In the genomic region with DNA sequence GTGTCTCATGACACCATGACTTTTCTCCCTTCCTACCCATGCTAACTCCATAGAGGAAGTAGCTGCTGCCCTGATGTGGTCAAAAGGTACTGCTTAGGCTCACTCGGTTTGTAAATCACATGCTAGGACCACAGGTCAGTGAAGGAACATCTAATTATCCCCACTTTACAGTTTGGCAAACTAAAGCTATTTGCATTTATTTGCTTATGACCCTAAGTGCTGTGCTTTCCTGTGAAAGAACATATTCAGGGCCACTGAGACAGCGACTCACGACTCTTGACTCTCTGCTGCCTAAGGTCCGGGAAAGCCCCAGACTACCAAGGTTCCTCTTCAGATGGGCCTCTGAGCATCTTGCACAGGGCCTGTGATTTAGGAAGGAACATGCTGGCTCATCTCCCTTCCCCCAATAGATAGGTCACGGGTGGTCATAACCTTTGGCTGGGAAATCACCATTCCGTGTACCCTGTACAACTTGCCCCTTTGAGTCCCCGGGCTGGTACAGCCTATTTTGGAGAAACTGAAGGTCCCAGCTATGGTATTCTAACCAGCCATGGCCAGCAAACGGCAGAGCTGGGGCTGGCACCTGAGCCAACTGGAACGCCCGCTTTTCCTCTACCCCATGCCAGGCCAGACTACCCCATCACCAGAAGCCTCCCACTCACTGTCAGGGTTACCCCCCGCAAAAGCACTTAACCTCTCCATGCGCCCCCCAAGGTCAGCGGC, we compare ENCODE assay signal across 8 mouse cellular contexts. TPM values are rescaled to one million over a fixed set of nuclear protein-coding genes. Genes with fewer than 3 reads are reported as not detected.
DNase-seq lines count a peak whose midpoint lies in the region; ATAC-seq and TF ChIP-seq lines count a peak whose summit lies in the region.

No protein-coding gene starts in this region.

- no peak for TF ChIP-seq EP300 in liver, postnatal 0 days (IDR thresholded peaks at IDR 0.05; ENCODE audit: low read depth)

- H3K36me3 ChIP-seq in hindbrain, embryonic 15.5 days, result no peaks in the 10 kb centered on the region
- H3K36me3 ChIP-seq in liver, postnatal 0 days (replicated peaks; ENCODE audit: insufficient read depth, low read length), result no peaks in the 10 kb centered on the region

- H3K4me3 ChIP-seq in left cerebral cortex, adult 2 months, result peak overlapping the region; percentile 84
- H3K4me3 ChIP-seq in hindbrain, embryonic 15.5 days, result peak overlapping the region; percentile 90
- peak overlapping the region; percentile 69 for H3K4me3 ChIP-seq in liver, postnatal 0 days (ENCODE audit: low read depth, low read length)

- peak overlapping the region; percentile 87 for H3K27ac ChIP-seq in left cerebral cortex, adult 2 months
- peak overlapping the region; percentile 68 for H3K27ac ChIP-seq in hindbrain, embryonic 15.5 days (replicated peaks)
- peak overlapping the region; percentile 90 for H3K27ac ChIP-seq in liver, postnatal 0 days (ENCODE audit: low read depth)

- H3K4me2 ChIP-seq in hindbrain, embryonic 15.5 days, result peak overlapping the region; percentile 81
- H3K4me2 ChIP-seq in liver, postnatal 0 days (ENCODE audit: low read depth, low read length), result peak overlapping the region; percentile 84

- H3K4me1 ChIP-seq in hindbrain, embryonic 15.5 days (replicated peaks), result peaks cover 38% of the 10 kb centered on the region
- H3K4me1 ChIP-seq in liver, postnatal 0 days (ENCODE audit: insufficient read depth), result peaks cover 29% of the 10 kb centered on the region

- no peak for TF ChIP-seq CTCF in left cerebral cortex, adult 2 months (IDR thresholded peaks at IDR 0.05)
- TF ChIP-seq CTCF in liver, postnatal 0 days (IDR thresholded peaks at IDR 0.05; ENCODE audit: low read depth), result no peak

- no peak for ATAC-seq in hindbrain, embryonic 15.5 days (ENCODE audit: low FRiP score, low read depth)
- peak; percentile 12; the same call in 1 of the 2 replicates for ATAC-seq in liver, postnatal 0 days

- H3K9me3 ChIP-seq in hindbrain, embryonic 15.5 days, result no peaks in the 10 kb centered on the region
- H3K9me3 ChIP-seq in liver, postnatal 0 days (ENCODE audit: low read length), result no peaks in the 10 kb centered on the region

- peaks cover 18% of the 10 kb centered on the region for H3K27me3 ChIP-seq in hindbrain, embryonic 15.5 days
- peaks cover 32% of the 10 kb centered on the region for H3K27me3 ChIP-seq in liver, postnatal 0 days (ENCODE audit: insufficient read depth, low read length)

- no peak for DNase-seq in left cerebral cortex, adult 2 months (ENCODE audit: extremely low spot score in 1 of 2, low spot score in 2 of 2)
- no peak for DNase-seq in left cerebral cortex, adult 9 months (ENCODE audit: low spot score in 2 of 2)
- peak; percentile 29 for DNase-seq in embryo, embryonic 10.5 days (ENCODE audit: low spot score)
- DNase-seq in liver, postnatal 0 days, result peak; percentile 38
- DNase-seq in spleen, adult 18-20 months, result peak; percentile 57
- no peak for DNase-seq in testis, postnatal 14 days (ENCODE audit: low spot score)
- DNase-seq in cerebellum, adult 9-10 months, result no peak

- peak overlapping the region; percentile 75 for H3K9ac ChIP-seq in hindbrain, embryonic 15.5 days
- peak overlapping the region; percentile 76 for H3K9ac ChIP-seq in liver, postnatal 0 days (replicated peaks)

- intact Hi-C loops in left cerebral cortex, adult 2 months (cut with DNase I), result no loop called here

- WGBS in hindbrain, embryonic 15.5 days, result 9% methylated on average over 13 of the region's 13 CpGs
- 3% methylated on average over 13 of the region's 13 CpGs for WGBS in liver, postnatal 0 days (ENCODE audit: insufficient replicate concordance)

RNA-seq across cellular contexts. Expression of a gene that starts 3.8 kb away (rescaled TPM):
- total RNA-seq in left cerebral cortex, adult 2 months (2021), result 100 to 1,000 TPM; 143 to 147 TPM
- 3.4 and 3.5 TPM in 2 replicates for polyA plus RNA-seq in hindbrain, embryonic 15.5 days (2015; fragmentation: Nextera tagmentation; extraction: Ambion mirVana)
- 0.32 and 0.38 TPM in 2 replicates for polyA plus RNA-seq in liver, postnatal 0 days (2015; fragmentation: Nextera tagmentation; extraction: Ambion mirVana)

RNA-seq across cellular contexts. Expression of a gene that starts 26.2 kb away (rescaled TPM):
- 10 to 100 TPM; 47.7 to 57.6 TPM for total RNA-seq in left cerebral cortex, adult 2 months (2021)
- 33.2 and 37.0 TPM in 2 replicates for polyA plus RNA-seq in hindbrain, embryonic 15.5 days (2015; fragmentation: Nextera tagmentation; extraction: Ambion mirVana)
- 54.6 and 63.7 TPM in 2 replicates for polyA plus RNA-seq in liver, postnatal 0 days (2015; fragmentation: Nextera tagmentation; extraction: Ambion mirVana)

RNA-seq across cellular contexts. Expression of a gene that starts 29.9 kb away (rescaled TPM):
- 100 to 1,000 TPM in 1 of 2 experiments, 10 to 100 TPM in 1; 99.9 to 107 TPM for total RNA-seq in left cerebral cortex, adult 2 months (2021)
- 2.6 and 3.0 TPM in 2 replicates for polyA plus RNA-seq in hindbrain, embryonic 15.5 days (2015; fragmentation: Nextera tagmentation; extraction: Ambion mirVana)
- polyA plus RNA-seq in liver, postnatal 0 days (2015; fragmentation: Nextera tagmentation; extraction: Ambion mirVana), result 1.1 and 1.6 TPM in 2 replicates

RNA-seq across cellular contexts. Expression of a gene that starts 40.9 kb away (rescaled TPM):
- 10 to 100 TPM; 36.2 to 39.6 TPM for total RNA-seq in left cerebral cortex, adult 2 months (2021)
- polyA plus RNA-seq in hindbrain, embryonic 15.5 days (2015; fragmentation: Nextera tagmentation; extraction: Ambion mirVana), result 18.9 and 19.5 TPM in 2 replicates
- polyA plus RNA-seq in liver, postnatal 0 days (2015; fragmentation: Nextera tagmentation; extraction: Ambion mirVana), result 1.9 TPM in 2 replicates

RNA-seq across cellular contexts. Expression of a gene that starts 43.8 kb away (rescaled TPM):
- total RNA-seq in left cerebral cortex, adult 2 months (2021), result 100 to 1,000 TPM; 113 to 123 TPM
- polyA plus RNA-seq in hindbrain, embryonic 15.5 days (2015; fragmentation: Nextera tagmentation; extraction: Ambion mirVana), result 416 and 449 TPM in 2 replicates
- polyA plus RNA-seq in liver, postnatal 0 days (2015; fragmentation: Nextera tagmentation; extraction: Ambion mirVana), result 244 and 267 TPM in 2 replicates

Comparison
In these comparisons a context has a peak if more than half of its experiments do, and no peak if none do; other contexts are left out.
1. DNase-seq: peak in embryo, embryonic 10.5 days (single experiment), liver, postnatal 0 days (single experiment) and spleen, adult 18-20 months (2 of 2); none in left cerebral cortex, adult 2 months (0 of 2), left cerebral cortex, adult 9 months (0 of 2), testis, postnatal 14 days (single experiment) and cerebellum, adult 9-10 months (single experiment).
2. Peak in every context shown above with its lines, with median percentiles within 50 percentile points of each other: H3K27ac ChIP-seq and H3K4me3 ChIP-seq.